Mouse (Mus musculus): ENCODE results near the gene Gm39653. TPM values are rescaled to one million over a fixed set of nuclear protein-coding genes. Genes with fewer than 3 reads are reported as not detected.

Gene Gm39653
- total RNA-seq, 4 experiments from 2014 or later: not detected

Other genes with a start within 250 kb of the Gm39653 start
- gene Adam23, start 170.1 kb upstream of the Gm39653 start, total RNA-seq (2022): 100 to 1,000 TPM; 136 to 152 (median 147) TPM
- gene Dytn, start 71.0 kb downstream of the Gm39653 start, total RNA-seq (2022): not detected
- 1 to 10 TPM in 3 of 4 experiments, under 1 TPM in 1; 0.43 to 2.4 (median 1.5) TPM for gene Mdh1b, start 114.3 kb downstream of the Gm39653 start, total RNA-seq (2022)
- gene Fastkd2, start 114.6 kb downstream of the Gm39653 start, total RNA-seq (2022): 10 to 100 TPM; 20.0 to 26.3 (median 23.2) TPM
- gene 4933402D24Rik, start 153.3 kb downstream of the Gm39653 start, total RNA-seq (2022): under 1 TPM in 3 of 4 experiments, not detected in 1; 0.20 to 0.30 (median 0.23) TPM

Measured in layer of hippocampus, adult 8-10 months (tissue).